Mouse (Mus musculus) lung, postnatal 0 days (tissue): ENCODE results near the gene Clybl.

Experiments used
- CTCF ChIP-seq: IDR thresholded peaks from 2 replicates; pipeline ENCODE4 v1.5.1; 2016; ENCODE audit warnings: antibody characterized with exemption, mild to moderate bottlenecking
- EP300 ChIP-seq: IDR thresholded peaks from 2 replicates; pipeline ENCODE4 v1.6.1; 2016; ENCODE audit warnings: antibody characterized with exemption, mild to moderate bottlenecking, control low read depth

DNA sequence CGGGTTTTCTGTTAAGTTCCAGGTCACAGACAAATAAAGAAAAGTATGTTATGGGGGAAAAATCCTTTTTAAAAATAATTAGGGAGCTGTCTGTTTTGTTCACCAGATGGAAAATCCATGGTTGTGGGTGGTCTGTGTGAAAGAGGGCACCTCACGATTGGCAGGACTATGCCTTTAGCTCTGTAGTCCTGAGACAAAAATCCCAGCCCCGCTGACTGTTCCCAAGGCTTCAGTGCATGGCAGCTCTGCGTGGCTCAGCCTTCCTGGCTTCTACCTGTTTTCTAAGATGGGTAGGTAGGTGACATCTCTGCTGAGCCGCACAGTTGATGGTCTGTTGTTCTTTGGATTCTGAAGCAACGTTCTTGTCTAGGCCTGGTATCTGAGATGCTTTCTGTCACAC, 32.6 kb downstream of the Clybl start:
- TF ChIP-seq CTCF: no peak
- no peak for TF ChIP-seq EP300
